Mouse (Mus musculus) splenic B cell, adult 2 months (primary cell): ENCODE measurements at regions not wholly inside any gene's neighbourhood (a gene's known extent, or its start where the extent isn't known, plus 50 kb on each side); places are given as distances from the start of the nearest gene placed in this dataset.

Experiments used
- DNase-seq: peaks from one replicate; pipeline ENCODE4 v3.0.0-alpha.2; 2011; ENCODE audit warnings: low read depth, low spot score
- H3K27me3 ChIP-seq: 2 replicates; pipeline ENCODE4 v1.6.1; 2012; ENCODE audit warnings: mild to moderate bottlenecking, low read length, moderate library complexity, mixed read lengths; ENCODE audit not compliant: control insufficient read depth, poor library complexity, insufficient read depth, severe bottlenecking
- H3K36me3 ChIP-seq: 2 replicates; pipeline ENCODE4 v1.6.1; 2012; ENCODE audit warnings: mild to moderate bottlenecking, low read length, moderate library complexity, mixed read lengths; ENCODE audit not compliant: control insufficient read depth, poor library complexity, insufficient read depth, severe bottlenecking

DNA sequence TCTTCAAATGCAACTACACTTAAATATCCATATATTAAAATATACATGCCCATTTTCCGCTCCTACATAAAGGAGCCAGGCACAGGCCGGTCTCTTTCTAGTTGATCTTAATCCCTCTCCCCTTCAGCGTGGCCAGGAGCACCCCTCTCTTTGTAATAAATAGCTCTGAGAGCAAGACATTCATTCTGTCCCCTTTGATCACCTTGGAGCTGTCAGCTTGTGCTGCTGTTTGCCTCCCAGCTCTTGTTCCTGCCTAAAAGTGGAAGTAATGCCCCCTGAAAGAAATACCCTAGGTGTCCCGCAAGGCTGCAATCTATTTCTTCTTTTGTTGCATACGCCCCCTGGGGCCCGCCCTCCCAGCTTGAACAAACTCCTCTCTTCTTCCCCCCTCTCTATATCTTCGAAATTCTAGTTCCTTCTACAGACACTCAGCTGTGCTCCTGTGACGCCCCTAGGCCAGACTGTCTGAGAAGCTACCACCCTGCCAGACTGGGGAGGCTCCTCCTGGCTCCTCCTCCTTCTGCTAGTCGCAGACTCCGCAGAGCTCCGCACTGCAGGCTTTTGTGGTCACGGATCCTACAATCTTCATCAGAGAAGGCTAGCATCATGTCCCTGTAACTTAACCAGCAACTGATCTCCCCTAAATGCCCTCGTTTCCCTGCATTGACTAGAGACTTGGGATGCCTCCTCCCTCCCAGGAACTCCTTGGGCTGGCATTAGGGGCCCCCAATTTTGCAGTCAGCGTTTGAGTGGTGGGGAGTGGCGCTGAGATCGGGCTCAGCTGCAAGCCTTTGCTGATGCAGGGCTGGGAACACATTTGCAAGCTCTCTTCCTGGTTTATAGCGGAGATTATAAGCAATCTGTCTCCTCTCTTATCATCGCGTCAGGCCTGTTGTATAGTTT is 516.8 kb downstream of the Nyap2 start:
- no peak for DNase-seq
- Histone ChIP-seq H3K27me3 (no peaks in the 10 kb centered on the region), H3K36me3 (no peaks in the 10 kb centered on the region)

DNA sequence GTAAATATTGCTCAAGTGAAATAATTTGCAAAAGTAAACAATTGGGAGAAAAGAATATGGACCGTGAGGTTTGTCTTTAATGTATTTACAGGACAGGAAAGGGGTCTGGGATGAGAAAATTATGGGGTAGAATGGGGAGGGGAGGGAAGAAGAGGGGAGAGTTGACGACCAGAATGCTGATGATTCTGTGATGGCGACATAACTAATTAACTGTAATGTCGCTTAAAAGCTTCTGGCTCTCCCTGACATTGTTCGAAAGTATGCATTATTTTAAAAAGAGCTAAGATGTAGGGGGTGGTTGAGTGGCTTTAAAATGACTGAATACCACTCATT is 517.4 kb downstream of the Nyap2 start:
- no peak for DNase-seq
- H3K36me3 ChIP-seq: no peaks in the 10 kb centered on the region
- no peaks in the 10 kb centered on the region for H3K27me3 ChIP-seq

DNA sequence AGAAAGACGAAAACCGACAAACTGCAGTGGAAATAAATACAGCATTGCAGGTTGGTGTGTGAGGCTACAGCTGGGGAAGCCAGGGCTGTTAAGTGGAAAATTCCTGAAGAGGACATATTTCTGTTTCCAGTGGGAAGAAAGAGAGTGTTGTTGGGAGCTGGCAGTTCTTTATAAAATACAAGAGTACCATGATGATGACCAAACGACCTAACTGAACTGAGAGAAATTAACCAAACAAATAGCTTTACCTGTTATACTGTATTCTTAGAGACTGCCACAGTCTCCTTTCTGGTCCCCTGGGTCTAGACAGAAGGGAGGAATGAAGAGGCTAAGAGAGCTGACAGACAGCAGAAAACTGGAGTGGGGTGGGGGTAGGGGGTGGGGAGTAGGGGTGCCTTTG is 517.9 kb downstream of the Nyap2 start:
- DNase-seq: no peak
- Histone ChIP-seq H3K27me3 (no peaks in the 10 kb centered on the region), H3K36me3 (no peaks in the 10 kb centered on the region)

DNA sequence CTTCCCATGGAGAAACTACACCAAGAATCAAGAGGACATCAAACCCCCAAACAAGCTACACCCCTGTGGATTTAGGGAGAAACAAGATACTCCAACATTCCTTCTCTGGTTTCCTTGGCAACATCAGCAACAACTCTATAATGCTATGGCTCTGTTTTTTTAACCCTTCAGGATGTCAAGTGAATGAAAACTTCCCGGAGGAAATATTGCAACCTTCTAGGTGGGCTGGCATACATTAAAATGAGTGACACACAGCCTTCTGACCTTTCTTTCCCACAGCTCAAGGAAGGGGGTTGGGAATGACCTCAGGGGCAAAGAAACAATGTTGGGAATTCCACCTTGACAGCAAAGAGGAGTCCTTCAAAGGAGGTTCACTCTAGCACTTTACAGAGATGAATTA is 532.0 kb downstream of the Nyap2 start:
- H3K27me3 ChIP-seq: no peaks in the 10 kb centered on the region
- no peaks in the 10 kb centered on the region for H3K36me3 ChIP-seq
- no peak for DNase-seq

DNA sequence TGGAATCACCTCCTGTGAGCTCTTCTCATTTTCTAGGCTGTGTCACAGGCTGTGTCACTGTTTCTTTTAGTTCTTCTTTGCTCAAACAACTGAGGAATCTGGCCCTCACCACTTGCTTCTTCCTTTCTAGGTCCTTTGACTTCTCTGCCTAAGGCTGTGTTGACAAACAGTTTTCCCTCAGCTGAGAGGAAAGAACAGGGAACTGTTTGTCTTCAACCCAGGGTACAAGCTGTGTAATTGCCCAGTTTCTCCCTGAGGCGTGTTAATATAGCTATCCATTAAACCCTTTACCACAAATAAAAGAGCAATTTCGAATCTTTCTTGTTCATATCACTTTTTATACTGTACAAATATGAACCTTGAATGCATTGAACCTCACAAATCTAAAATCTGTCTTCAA is 542.1 kb downstream of the Nyap2 start:
- no peak for DNase-seq
- H3K27me3 ChIP-seq: no peaks in the 10 kb centered on the region
- no peaks in the 10 kb centered on the region for H3K36me3 ChIP-seq

DNA sequence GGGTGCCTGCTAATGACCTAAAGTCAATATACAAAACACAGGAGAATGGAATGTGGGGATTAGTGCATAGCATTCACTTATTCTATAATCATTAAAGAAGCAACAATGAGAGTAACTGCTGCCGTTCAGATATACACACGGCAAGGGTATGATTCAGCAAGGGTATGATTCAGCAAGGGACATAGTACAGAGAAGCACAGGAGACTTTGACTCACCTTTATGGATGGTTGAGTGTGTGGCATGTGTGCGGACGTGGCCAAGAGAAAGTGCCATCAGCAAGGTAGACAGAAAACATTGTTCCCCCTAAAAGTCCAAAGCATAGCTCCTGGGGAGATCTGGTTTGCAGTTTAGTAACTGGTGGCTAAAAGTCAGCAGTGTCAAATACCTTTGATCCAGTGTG is 547.4 kb downstream of the Nyap2 start:
- H3K36me3 ChIP-seq: no peaks in the 10 kb centered on the region
- no peaks in the 10 kb centered on the region for H3K27me3 ChIP-seq

DNA sequence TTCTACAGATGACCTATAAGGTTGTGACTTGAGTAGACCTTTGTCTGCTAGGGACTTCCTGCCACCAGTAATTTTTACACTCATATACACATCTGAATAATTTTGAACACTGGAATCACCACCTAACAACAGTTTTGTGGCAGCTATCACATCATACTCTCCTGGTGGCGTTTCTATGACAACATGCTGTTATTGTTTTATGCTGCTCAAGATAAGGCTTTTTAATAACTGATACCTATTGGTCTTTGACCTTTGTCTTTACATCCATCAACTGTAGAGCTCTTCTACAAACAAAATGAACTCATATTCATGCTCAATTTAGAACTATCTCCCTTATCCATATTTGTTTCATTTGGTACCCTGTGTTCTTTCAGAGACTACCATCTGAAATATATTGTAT is 556.0 kb downstream of the Nyap2 start:
- Histone ChIP-seq H3K36me3 (no peaks in the 10 kb centered on the region), H3K27me3 (no peaks in the 10 kb centered on the region)
- DNase-seq: no peak

More for the DNA sequence above, 547.4 kb downstream of the Nyap2 start:
- no peak for DNase-seq

DNA sequence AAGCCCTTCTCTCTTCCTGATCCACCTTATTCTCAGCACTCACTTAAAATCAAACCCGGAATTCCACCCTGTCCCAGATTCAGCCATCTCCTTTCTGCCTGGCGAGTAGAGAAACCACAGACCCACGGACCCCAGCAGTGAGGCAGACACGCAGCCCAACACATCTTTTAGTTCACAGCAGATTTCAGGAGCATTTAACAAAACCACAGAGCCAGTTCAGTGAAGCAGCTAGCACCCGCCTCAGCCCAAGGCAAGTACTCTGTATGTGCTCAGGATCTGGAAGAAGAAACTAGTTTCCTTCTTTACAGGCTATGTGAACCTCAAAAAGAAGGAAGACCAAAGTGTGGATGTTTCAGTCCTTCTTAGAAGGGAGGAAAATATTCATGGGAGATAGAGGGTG is 560.6 kb downstream of the Nyap2 start:
- Histone ChIP-seq H3K36me3 (no peaks in the 10 kb centered on the region), H3K27me3 (no peaks in the 10 kb centered on the region)
- no peak for DNase-seq

DNA sequence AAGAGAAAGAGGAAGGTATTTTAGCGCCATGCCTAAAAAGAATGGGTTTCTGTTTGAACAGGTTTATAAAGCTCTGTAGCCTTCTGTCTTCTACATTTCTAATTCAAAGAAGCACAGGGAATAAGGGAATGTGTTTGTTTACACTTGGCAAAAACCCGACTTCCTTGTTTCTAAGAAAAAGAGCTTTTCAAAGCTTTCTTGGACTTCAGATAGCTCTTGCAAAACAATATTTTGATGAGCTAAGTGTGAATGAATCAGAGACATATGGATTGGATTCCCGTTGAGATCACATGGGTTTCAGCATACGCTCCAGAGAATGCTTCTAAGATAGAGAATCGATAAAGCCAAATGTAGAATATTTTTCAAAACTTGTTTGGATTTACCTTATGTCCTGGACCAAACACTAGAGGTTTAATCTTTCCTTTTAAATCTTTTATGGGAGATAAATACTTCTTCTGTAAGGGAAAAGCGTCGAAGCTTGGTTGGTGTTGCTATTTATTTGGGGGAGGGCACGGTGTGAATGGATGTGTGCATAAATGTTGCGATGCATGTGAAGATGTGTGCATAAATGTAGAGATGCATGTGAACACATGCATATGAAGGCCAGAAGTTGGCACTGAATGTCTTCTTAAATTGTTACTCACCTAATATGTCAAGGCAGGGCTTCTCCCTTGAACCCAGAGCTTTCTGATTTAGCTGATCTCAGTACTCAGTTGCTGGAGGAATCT is 576.4 kb downstream of the Nyap2 start:
- no peak for DNase-seq
- H3K27me3 ChIP-seq: no peaks in the 10 kb centered on the region
- H3K36me3 ChIP-seq: no peaks in the 10 kb centered on the region

DNA sequence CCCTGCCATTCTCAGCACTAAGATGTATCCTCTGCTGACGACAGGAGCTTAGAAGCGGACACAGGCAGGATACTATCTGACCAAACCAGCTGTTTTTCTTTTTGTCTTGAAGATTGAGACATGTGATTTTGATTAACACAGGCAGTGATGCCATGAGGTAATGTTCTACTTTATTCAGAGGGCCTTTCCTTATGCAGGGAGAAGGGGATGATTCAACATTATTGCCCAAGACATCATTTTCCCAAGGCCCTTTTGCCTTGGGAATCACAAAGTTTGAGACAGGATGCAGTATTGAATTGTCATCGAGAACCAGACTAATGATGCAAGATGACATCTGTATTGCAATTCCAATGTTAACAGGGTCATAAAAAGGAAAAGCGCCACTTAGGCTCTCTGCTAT is 571.7 kb upstream of the Gm9747 start:
- no peak for DNase-seq
- Histone ChIP-seq H3K27me3 (no peaks in the 10 kb centered on the region), H3K36me3 (no peaks in the 10 kb centered on the region)

DNA sequence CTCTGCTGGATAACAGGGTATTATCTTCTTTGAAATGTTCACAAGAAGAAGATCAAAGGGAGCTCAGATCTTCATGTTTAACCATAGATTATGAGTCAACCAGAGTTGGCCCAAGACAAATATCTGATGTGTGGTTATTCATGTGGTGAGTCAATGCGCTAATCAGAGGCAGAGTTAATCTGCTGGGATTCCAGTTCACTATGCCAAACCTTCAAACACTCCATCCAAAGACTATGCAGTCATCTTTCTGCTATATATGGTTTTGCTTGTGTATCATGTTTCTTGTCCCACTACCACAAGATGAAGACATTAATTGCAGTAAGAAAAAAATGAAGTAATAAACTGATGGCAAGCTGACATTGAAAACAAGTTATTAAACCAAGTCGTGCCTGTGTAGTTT is 561.8 kb upstream of the Gm9747 start:
- no peak for DNase-seq
- Histone ChIP-seq H3K27me3 (no peaks in the 10 kb centered on the region), H3K36me3 (no peaks in the 10 kb centered on the region)

DNA sequence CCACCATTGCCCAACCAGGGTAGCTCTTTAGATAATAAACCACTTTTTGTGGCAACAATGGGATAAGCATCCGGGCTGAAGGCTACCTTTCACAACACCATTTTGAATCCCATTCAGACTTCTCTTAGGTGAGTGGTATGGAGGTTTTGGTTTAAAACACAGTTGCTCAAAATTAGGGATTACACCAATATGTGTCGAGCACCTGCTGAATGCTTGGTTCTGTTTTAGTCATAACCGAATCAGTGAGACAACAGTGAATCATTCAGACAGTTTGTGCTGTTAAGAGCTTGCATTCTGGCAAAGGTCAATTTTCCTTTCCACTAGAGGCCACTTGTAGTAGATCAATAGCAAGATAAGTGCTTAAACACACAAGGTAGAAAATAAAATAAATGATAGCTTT is 561.2 kb upstream of the Gm9747 start:
- no peaks in the 10 kb centered on the region for H3K36me3 ChIP-seq
- H3K27me3 ChIP-seq: no peaks in the 10 kb centered on the region
- DNase-seq: no peak

DNA sequence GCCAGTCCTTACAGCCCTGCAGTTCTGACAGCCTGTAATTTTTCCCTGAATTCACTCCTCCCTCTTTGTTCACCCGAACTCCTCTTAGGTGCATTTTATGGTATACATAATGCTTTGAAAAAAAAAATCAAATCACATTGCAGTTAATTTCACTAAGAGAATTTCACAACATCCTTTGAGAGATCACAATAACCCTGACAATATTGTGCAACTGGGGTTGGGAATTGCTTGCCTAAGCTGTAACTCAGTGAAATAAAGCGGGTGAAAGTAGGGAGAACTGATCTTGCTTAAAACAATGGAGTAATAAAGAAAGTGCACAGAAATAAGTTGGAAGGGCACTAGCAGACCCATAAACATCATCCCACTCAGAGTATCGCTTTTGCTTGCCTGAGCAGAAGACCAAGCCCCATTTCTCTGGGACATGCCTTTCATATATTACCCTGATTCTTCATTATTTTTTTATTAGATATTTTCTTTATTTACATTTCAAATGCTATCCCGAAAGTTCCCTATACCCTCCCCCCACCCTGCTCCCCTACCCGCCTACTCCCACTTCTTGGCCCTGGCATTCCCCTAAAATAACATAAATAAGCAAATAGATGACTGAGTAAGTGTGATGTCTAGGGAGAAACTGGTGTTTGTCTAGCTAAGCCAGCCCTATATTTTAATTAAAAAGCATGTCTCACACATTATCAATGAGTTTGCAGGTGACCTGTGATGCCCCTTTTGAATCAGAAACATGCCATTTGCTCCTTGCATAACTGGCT is 557.2 kb upstream of the Gm9747 start:
- H3K27me3 ChIP-seq: no peaks in the 10 kb centered on the region
- no peaks in the 10 kb centered on the region for H3K36me3 ChIP-seq
- DNase-seq: no peak

DNA sequence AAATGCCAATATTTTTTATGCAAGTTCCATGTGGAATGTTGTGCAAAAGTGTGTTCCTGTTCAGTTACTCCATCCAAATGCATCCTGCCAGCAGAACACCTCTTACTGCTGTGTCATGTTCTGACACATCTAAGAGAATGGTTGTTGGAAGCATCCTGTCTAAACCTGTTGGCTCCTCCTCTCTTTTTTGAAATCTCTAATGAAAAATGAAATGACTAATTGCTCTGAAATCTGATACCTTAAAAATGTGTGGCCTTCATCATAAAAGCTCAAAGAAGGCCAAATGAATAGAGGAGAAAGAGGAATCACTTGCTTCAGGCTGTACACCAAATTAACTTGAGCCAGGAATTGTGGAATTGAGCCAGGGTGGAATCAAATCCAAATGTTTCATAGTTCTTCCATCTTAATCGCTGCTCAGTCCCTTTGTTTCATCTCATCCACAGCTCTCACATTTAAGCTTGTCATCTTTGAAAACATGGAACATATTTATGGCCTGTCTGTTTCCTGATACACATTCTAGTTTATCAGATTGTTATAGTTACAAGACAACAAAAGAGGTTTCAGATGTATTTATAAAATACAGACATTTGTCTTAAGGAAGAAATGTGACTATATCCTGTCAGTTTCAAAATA is 555.0 kb upstream of the Gm9747 start:
- no peaks in the 10 kb centered on the region for H3K36me3 ChIP-seq
- DNase-seq: no peak
- no peaks in the 10 kb centered on the region for H3K27me3 ChIP-seq
